Mouse (Mus musculus) layer of hippocampus, adult 18-20 months (tissue): ENCODE results near the gene Rab8b. TPM values are rescaled to one million over a fixed set of nuclear protein-coding genes. Genes with fewer than 3 reads are reported as not detected.
A peak's percentile ranks its signal among the peaks of the same experiment; 100 is the strongest.
"Not testable (repeated sequence)": the region's sequence is repeated elsewhere in the genome, so short reads cannot be mapped to it uniquely, and the experiment has no call there.

Experiments used
- DNase-seq, 2 experiments: peaks; one replicate each; pipeline ENCODE4 v3.0.0; 2022; ENCODE audit warnings: low spot score in 2 of 2
- total RNA-seq, 2 experiments: library from RNA; stranded (reverse); gene quantifications; 2 replicates each; pipeline ENCODE4 v1.2.3; 2021

The Rab8b gene
- total RNA-seq, 2 experiments from 2014 or later, result 53.6 to 57.1 TPM

- no peak for DNase-seq
Measured at GRCm38 (mm10) chr9:66887960-66888610, 31.4 kb downstream of the Rab8b start.

GRCm38 (mm10) chr9:66887301-66887902, 32.1 kb downstream of the Rab8b start:
- no peak for DNase-seq

GRCm38 (mm10) chr9:66886818-66887217, 32.7 kb downstream of the Rab8b start:
- no peak for DNase-seq

- DNase-seq, result no peak
Measured at GRCm38 (mm10) chr9:66886366-66886765, 33.1 kb downstream of the Rab8b start.

- DNase-seq, result no peak
Measured at GRCm38 (mm10) chr9:66884609-66885008, 34.9 kb downstream of the Rab8b start.

GRCm38 (mm10) chr9:66883500-66883899, 36.0 kb downstream of the Rab8b start:
- DNase-seq, result no peak

GRCm38 (mm10) chr9:66882406-66882821, 37.1 kb downstream of the Rab8b start:
- no peak for DNase-seq

- DNase-seq, result no peak
Measured at GRCm38 (mm10) chr9:66881858-66882257, 37.6 kb downstream of the Rab8b start.

GRCm38 (mm10) chr9:66880752-66881151, 38.7 kb downstream of the Rab8b start:
- no peak for DNase-seq

- no peak for DNase-seq
Measured at GRCm38 (mm10) chr9:66879486-66879885, 40.0 kb downstream of the Rab8b start.

- peak in 1 of 2 experiments; percentile 54 for DNase-seq
Measured at GRCm38 (mm10) chr9:66878899-66879298, 40.6 kb downstream of the Rab8b start.

GRCm38 (mm10) chr9:66876577-66876976, 42.9 kb downstream of the Rab8b start:
- no peak for DNase-seq

GRCm38 (mm10) chr9:66874297-66874696, 45.2 kb downstream of the Rab8b start:
- DNase-seq, result no peak

GRCm38 (mm10) chr9:66873531-66873930, 46.0 kb downstream of the Rab8b start:
- DNase-seq, result no peak

- DNase-seq, result not testable (repeated sequence)
Measured at GRCm38 (mm10) chr9:66873009-66873408, 46.5 kb downstream of the Rab8b start.

- no peak for DNase-seq
Measured at GRCm38 (mm10) chr9:66872015-66872727, 47.3 kb downstream of the Rab8b start.

- DNase-seq, result peak in 1 of 2 experiments; percentile 50
Measured at GRCm38 (mm10) chr9:66864708-66865107, 54.8 kb downstream of the Rab8b start.

GRCm38 (mm10) chr9:66863456-66863855, 56.0 kb downstream of the Rab8b start:
- peak in 1 of 2 experiments; percentile 58 for DNase-seq

- no peak for DNase-seq
Measured at GRCm38 (mm10) chr9:66862202-66862601, 57.3 kb downstream of the Rab8b start.

GRCm38 (mm10) chr9:66861104-66861767, 58.3 kb downstream of the Rab8b start:
- DNase-seq, result no peak

- no peak for DNase-seq
Measured at GRCm38 (mm10) chr9:66859523-66859922, 60.0 kb downstream of the Rab8b start.

GRCm38 (mm10) chr9:66855865-66856264, 63.6 kb downstream of the Rab8b start:
- no peak for DNase-seq
